Mouse (Mus musculus): ENCODE measurements around the gene Il2rg. TPM values are rescaled to one million over a fixed set of nuclear protein-coding genes. Genes with fewer than 3 reads are reported as not detected.
A peak's percentile ranks its signal among the peaks of the same experiment; 100 is the strongest.

The Il2rg gene
- 13.5 and 13.9 TPM in 2 replicates for polyA plus RNA-seq (2015; fragmentation: Nextera tagmentation; extraction: Ambion mirVana)

DNA sequence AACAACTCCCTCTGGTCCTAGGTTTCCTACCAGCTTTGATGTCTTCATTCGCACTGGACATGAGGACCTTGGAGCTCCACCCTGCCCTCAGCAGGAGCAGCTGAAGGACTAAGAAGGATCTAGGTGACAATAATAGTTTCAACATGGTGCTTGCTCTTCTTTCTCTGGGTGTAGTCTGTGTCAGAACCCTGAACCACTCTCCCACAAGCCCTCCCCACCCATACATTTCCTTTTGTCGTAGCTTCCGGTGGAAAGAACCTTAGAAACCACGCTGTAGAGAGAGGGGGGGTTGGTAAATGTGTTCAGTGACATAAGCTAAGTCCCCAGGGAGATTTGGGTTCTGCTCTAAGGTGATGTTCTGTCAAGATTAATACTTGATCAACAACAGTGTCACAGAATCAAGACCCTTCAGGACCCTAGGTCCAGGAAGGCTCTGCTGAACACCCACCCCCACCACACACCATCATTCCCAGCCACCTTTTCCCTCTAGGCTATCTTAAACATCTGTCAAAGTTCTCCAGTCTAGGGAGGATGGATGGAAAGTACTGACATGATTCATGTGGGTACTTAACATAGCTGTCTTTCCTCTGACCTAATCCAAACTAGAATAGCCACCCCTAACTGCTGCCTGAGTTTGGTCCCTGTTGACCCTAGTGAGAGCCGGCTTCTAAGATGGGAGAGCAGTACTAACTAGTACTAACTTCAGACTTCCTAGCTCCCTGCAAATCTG lies at the start of gene Il2rg:
Il2rg (minus strand) TSS at position 231 of the 730 bp plus-strand sequence.
- Histone ChIP-seq H3K9me3 (no peaks in the 10 kb centered on the region), H3K27me3 (replicated peaks) (no peaks in the 10 kb centered on the region), H3K27ac (no peak within 1 kb of the TSS), H3K36me3 (no peaks in the 10 kb centered on the region), H3K4me3 (replicated peaks) (no peak within 1 kb of the TSS), H3K4me2 (no peak within 1 kb of the TSS), H3K4me1 (no peaks in the 10 kb centered on the region), H3K9ac (no peak within 1 kb of the TSS)
- 48% methylated on average over 5 of the region's 5 CpGs for WGBS
- no peak for ATAC-seq (ENCODE audit: insufficient read depth, low FRiP score, low read depth)

GRCm38 (mm10) chrX:101313625-101314359 lies 45.7 kb upstream of the Il2rg start:
- H3K36me3 ChIP-seq, result no peaks in the 10 kb centered on the region
- H3K4me1 ChIP-seq, result no peaks in the 10 kb centered on the region
- no peaks in the 10 kb centered on the region for H3K27me3 ChIP-seq (replicated peaks)
- no peak overlapping the region for H3K4me2 ChIP-seq
- H3K27ac ChIP-seq, result no peak overlapping the region
- H3K4me3 ChIP-seq (replicated peaks), result no peak overlapping the region
- no peak for ATAC-seq (ENCODE audit: insufficient read depth, low FRiP score, low read depth)
- no peaks in the 10 kb centered on the region for H3K9me3 ChIP-seq
- 44% methylated on average over 6 of the region's 6 CpGs for WGBS
- H3K9ac ChIP-seq, result no peak overlapping the region

- ATAC-seq (ENCODE audit: insufficient read depth, low FRiP score, low read depth), result no peak
- WGBS, result 93% methylated on average over 5 of the region's 5 CpGs
- Histone ChIP-seq H3K9ac (no peak overlapping the region), H3K9me3 (no peaks in the 10 kb centered on the region), H3K27ac (no peak overlapping the region), H3K4me1 (no peaks in the 10 kb centered on the region), H3K4me2 (no peak overlapping the region), H3K36me3 (no peaks in the 10 kb centered on the region), H3K4me3 (replicated peaks) (no peak overlapping the region), H3K27me3 (replicated peaks) (no peaks in the 10 kb centered on the region)
Observed at GRCm38 (mm10) chrX:101309299-101309698, 41.2 kb upstream of the Il2rg start.

DNA sequence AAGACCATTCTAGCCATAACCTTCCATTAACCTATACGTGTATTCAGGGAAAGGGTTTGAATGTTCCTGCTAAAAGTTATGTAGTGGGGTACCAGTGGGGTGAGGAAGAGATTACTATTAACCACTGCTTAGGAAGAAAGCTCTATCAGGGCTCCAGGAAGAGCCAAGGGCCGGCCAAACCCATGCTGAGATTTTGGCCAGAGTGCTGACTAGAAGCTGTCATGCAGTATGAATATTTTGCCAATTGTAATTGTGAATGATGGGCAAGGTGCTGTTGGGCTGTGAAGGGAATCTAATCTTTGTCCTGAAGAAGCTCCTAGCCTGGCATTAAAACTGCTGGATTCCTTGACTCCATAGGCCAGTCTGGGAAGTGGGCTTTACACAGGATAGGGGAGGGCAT lies 36.6 kb upstream of the Il2rg start:
- no peaks in the 10 kb centered on the region for H3K4me1 ChIP-seq
- H3K36me3 ChIP-seq, result no peaks in the 10 kb centered on the region
- no peak overlapping the region for H3K9ac ChIP-seq
- no peak overlapping the region for H3K4me2 ChIP-seq
- H3K27me3 ChIP-seq (replicated peaks), result no peaks in the 10 kb centered on the region
- WGBS, result 81% methylated on average over 2 of the region's 2 CpGs
- no peak overlapping the region for H3K27ac ChIP-seq
- H3K9me3 ChIP-seq, result no peaks in the 10 kb centered on the region
- no peak overlapping the region for H3K4me3 ChIP-seq (replicated peaks)
- ATAC-seq (ENCODE audit: insufficient read depth, low FRiP score, low read depth), result no peak

GRCm38 (mm10) chrX:101301654-101302053 lies 33.6 kb upstream of the Il2rg start:
- 78% methylated on average over 9 of the region's 9 CpGs for WGBS
- Histone ChIP-seq H3K9me3 (no peaks in the 10 kb centered on the region), H3K4me3 (replicated peaks) (no peak overlapping the region), H3K4me2 (no peak overlapping the region), H3K9ac (no peak overlapping the region), H3K27me3 (replicated peaks) (no peaks in the 10 kb centered on the region), H3K4me1 (no peaks in the 10 kb centered on the region), H3K36me3 (no peaks in the 10 kb centered on the region), H3K27ac (no peak overlapping the region)
- ATAC-seq (ENCODE audit: insufficient read depth, low FRiP score, low read depth), result no peak

- H3K4me3 ChIP-seq (replicated peaks), result peak overlapping the region; percentile 37
- H3K27me3 ChIP-seq (replicated peaks), result no peaks in the 10 kb centered on the region
- no peaks in the 10 kb centered on the region for H3K9me3 ChIP-seq
- H3K27ac ChIP-seq, result no peak overlapping the region
- H3K4me2 ChIP-seq, result peak overlapping the region; percentile 52
- ATAC-seq (ENCODE audit: insufficient read depth, low FRiP score, low read depth), result no peak
- H3K36me3 ChIP-seq, result no peaks in the 10 kb centered on the region; the same call in 1 of the 2 replicates
- H3K4me1 ChIP-seq, result no peaks in the 10 kb centered on the region
- no peak overlapping the region for H3K9ac ChIP-seq
- whole genome bisulfite sequencing, result 50% methylated on average over 13 of the region's 13 CpGs
Observed at GRCm38 (mm10) chrX:101300427-101301030, 32.5 kb upstream of the Il2rg start.

GRCm38 (mm10) chrX:101299473-101300426 lies 31.7 kb upstream of the Il2rg start:
- 24% methylated on average over 12 of the region's 13 CpGs for WGBS
- no peaks in the 10 kb centered on the region; the same call in 1 of the 2 replicates for H3K36me3 ChIP-seq
- peak overlapping the region; percentile 37 for H3K4me3 ChIP-seq (replicated peaks)
- no peaks in the 10 kb centered on the region for H3K4me1 ChIP-seq
- no peak for ATAC-seq (ENCODE audit: insufficient read depth, low FRiP score, low read depth)
- no peaks in the 10 kb centered on the region for H3K27me3 ChIP-seq (replicated peaks)
- H3K9me3 ChIP-seq, result no peaks in the 10 kb centered on the region
- H3K27ac ChIP-seq, result no peak overlapping the region
- H3K4me2 ChIP-seq, result peak overlapping the region; percentile 52
- H3K9ac ChIP-seq, result no peak overlapping the region

DNA sequence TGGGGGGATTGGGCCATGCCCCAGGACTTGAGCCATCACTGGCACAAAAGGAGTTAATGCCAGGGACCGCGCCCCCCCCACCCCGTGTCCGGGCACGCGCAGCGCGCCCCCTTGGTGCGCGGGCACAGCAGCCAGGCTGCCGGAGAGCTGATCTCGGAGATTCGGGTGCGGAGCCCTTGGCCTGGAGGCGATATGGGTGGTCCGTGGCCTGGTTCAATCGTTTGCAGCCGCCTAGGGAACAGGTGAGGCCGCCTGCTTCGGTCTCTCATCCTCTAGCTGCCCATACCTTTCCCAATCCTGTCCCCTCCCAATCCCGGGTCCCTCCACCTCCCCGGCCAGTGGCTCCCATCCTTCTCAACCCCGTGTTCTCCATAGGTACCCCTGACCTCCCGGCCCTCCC lies 31.0 kb upstream of the Il2rg start, which contains the start of gene Nlgn3:
Nlgn3 (plus strand) TSS at position 114 of the 400 bp plus-strand sequence.
- H3K27ac ChIP-seq, result no peak within 1 kb of the TSS
- H3K4me1 ChIP-seq, result no peaks in the 10 kb centered on the region
- ATAC-seq (ENCODE audit: insufficient read depth, low FRiP score, low read depth), result no peak
- H3K4me3 ChIP-seq (replicated peaks), result peak within 1 kb of the TSS; percentile 37
- H3K9ac ChIP-seq, result no peak within 1 kb of the TSS
- H3K27me3 ChIP-seq (replicated peaks), result no peaks in the 10 kb centered on the region
- WGBS, result 21% methylated on average over 20 of the region's 24 CpGs
- H3K9me3 ChIP-seq, result no peaks in the 10 kb centered on the region
- no peaks in the 10 kb centered on the region; the same call in 1 of the 2 replicates for H3K36me3 ChIP-seq
- H3K4me2 ChIP-seq, result peak within 1 kb of the TSS; percentile 52

DNA sequence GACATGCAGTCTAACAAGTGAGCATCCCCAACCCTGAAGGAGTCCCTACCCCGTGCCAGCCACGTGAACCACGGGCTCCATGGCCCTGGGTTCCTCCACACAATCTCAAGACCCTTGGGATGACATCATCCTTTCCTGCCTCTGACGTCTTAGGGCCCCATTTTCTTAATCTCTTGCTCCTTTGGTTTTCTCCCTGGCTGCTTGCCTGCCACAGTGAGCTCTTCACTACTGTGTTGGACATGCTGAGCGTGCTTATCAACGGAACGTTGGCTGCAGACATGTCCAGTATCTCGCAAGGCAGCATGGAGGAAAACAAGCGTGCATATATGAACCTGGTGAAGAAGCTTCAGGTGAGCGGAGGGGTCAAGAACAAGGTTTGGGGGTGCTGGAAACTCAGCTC lies 22.1 kb upstream of the Il2rg start:
- no peak for ATAC-seq (ENCODE audit: insufficient read depth, low FRiP score, low read depth)
- Histone ChIP-seq H3K27ac (no peak overlapping the region), H3K27me3 (replicated peaks) (no peaks in the 10 kb centered on the region), H3K4me1 (no peaks in the 10 kb centered on the region), H3K4me2 (no peak overlapping the region), H3K36me3 (peaks cover 3% of the 10 kb centered on the region; the same call in 1 of the 2 replicates), H3K9me3 (no peaks in the 10 kb centered on the region), H3K4me3 (replicated peaks) (no peak overlapping the region), H3K9ac (no peak overlapping the region)
- 79% methylated on average over 10 of the region's 10 CpGs for WGBS

DNA sequence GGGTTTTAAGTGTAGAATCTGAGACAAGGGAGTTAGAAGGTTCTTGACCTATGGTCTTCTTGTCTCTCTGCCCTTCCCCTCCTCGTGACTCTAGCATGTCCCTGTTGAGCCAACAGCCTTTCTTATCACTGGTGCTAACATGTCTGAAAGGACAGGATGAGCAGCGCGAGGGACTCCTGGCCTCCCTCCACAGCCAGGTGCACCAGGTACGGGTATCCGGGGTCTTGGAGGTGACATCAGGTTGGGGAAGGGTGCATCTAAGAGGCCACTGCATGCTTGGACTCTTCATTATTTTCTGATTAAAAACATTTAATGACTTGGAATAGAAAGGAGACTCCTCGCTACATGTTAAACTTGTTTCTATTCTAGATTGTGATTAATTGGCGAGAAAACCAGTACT lies 21.0 kb upstream of the Il2rg start:
- Histone ChIP-seq H3K27ac (no peak overlapping the region), H3K36me3 (peaks cover 3% of the 10 kb centered on the region; the same call in 1 of the 2 replicates), H3K4me2 (no peak overlapping the region), H3K27me3 (replicated peaks) (no peaks in the 10 kb centered on the region), H3K4me1 (no peaks in the 10 kb centered on the region), H3K4me3 (replicated peaks) (no peak overlapping the region), H3K9me3 (no peaks in the 10 kb centered on the region), H3K9ac (no peak overlapping the region)
- ATAC-seq (ENCODE audit: insufficient read depth, low FRiP score, low read depth), result no peak
- 85% methylated on average over 7 of the region's 7 CpGs for WGBS

GRCm38 (mm10) chrX:101288432-101288831 lies 20.4 kb upstream of the Il2rg start:
- WGBS, result 91% methylated on average over 6 of the region's 6 CpGs
- peaks cover 3% of the 10 kb centered on the region; the same call in 1 of the 2 replicates for H3K36me3 ChIP-seq
- H3K4me2 ChIP-seq, result no peak overlapping the region
- no peak overlapping the region for H3K27ac ChIP-seq
- H3K9ac ChIP-seq, result no peak overlapping the region
- ATAC-seq (ENCODE audit: insufficient read depth, low FRiP score, low read depth), result no peak
- no peaks in the 10 kb centered on the region for H3K4me1 ChIP-seq
- H3K9me3 ChIP-seq, result no peaks in the 10 kb centered on the region
- H3K4me3 ChIP-seq (replicated peaks), result no peak overlapping the region
- H3K27me3 ChIP-seq (replicated peaks), result no peaks in the 10 kb centered on the region

All from stomach, embryonic 15.5 days (tissue).